Mouse (Mus musculus) liver, postnatal 0 days (tissue): ENCODE data around the gene Rassf7.

Source experiments
- CTCF ChIP-seq: sonication (generic); IDR thresholded peaks from 2 replicates; pipeline ENCODE4 v1.5.1; 2016; ENCODE audit warnings: antibody characterized with exemption, low read depth
- EP300 ChIP-seq: IDR thresholded peaks from 2 replicates; pipeline ENCODE4 v1.6.1; 2016; ENCODE audit warnings: antibody characterized with exemption, low read depth, mild to moderate bottlenecking

DNA sequence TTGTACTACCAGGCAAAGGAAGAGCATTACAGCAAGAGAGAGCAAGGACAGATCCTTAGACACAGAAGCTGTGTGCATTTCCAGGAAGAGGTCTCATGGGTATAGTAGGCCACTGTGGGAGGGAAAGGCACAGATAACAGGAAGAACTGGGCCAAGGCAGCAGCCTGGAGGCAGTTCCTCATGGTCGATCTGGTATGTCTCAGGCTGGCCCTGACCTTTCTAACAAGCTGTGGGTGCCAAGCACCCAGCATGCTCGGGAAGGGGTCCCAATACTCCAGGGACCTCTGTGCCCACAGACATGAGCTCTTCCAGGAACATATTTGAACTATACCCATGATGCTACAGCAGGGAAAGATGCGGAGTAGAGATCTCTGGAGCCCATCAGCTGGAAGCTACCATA is 11.1 kb upstream of the Rassf7 start:
- TF ChIP-seq EP300, result no peak
- no peak for TF ChIP-seq CTCF
